Mouse (Mus musculus): ENCODE measurements around the gene Mpeg1.

Mpeg1 gene

DNA sequence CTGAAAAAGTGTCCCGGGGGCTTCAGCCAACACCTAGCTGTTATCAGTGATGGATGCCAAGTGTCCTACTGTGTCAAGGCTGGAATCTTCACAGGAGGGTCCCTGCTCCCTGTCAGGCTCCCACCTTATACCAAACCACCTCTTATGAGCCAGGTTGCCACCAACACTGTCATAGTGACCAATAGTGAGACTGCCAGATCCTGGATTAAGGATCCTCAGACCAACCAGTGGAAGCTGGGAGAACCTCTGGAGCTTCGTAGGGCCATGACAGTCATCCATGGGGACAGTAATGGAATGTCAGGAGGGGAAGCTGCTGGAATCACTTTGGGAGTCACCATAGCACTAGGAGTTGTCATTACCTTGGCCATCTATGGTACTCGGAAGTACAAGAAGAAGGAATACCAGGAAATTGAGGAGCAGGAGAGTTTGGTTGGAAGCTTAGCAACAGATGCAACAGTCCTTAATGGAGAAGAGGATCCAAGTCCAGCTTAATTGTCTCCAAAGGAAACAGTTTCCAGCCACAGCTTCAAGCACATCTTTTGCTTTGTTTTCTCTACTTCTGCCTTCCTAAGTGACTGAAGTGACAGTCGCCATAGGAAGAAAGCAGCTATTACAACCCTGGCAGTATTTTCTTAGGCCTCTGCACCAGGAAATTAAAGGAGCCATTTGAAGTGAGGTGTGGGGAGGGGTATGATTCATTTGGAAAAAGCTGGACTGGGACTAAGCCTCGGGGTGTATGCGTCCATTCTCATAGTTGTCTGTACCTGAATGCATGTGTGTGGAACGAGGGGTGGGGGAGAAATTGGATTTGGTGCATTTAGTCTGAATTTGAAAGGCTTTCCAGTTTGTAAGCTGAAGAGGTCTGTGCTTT, 2.5 kb downstream of the Mpeg1 start:
- in situ Hi-C loops (cut with MboI; ENCODE audit: unreplicated experiment in 2 of 2): loop anchor here in 1 of 2 experiments (25.0 kb wide), 1 partner anchor 1776 kb away; the partner anchor contains the start of genes Pga5 and Vps37c

DNA sequence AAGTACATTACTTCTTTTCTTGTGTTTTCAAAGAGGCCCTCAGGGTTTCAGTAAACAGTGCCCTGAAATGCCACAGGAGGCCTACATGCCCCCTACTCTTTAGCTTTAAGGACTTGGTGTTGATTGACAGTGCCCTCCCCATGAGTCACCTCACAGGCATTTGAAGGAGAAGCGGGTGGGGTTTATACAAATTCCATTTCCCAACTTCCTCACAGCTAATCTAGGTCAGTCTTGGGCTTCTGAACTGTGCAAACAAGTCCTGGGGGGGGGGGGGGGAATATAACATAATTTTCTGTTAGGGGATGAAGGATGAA, 3.1 kb downstream of the Mpeg1 start:
- in situ Hi-C loops (cut with MboI; ENCODE audit: unreplicated experiment in 2 of 2): loop anchor here in 1 of 2 experiments (25.0 kb wide), 1 partner anchor 1776 kb away; the partner anchor contains the start of genes Pga5 and Vps37c

DNA sequence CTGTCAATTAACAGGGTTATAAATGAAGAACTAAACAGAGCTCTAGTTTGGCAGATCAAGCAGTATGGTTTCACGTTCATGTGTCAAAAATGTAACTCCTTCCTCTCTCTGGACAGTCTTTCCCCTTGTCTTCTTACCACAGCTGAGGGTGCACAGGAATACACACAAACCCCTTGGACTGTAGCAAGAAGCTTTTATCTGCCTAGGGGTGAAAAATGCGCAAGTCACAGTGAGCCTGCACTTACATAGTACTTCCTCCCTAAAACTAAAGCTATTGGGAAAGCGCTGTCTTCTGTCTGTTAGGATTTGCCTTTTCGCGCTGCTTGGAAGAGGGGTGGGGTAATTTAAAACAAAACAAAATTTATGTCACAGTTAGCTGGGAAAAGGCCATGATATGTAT, 3.5 kb downstream of the Mpeg1 start:
- in situ Hi-C loops (cut with MboI; ENCODE audit: unreplicated experiment in 2 of 2): loop anchor here in 1 of 2 experiments (25.0 kb wide), 1 partner anchor 1777 kb away; the partner anchor contains the start of genes Pga5 and Vps37c

DNA sequence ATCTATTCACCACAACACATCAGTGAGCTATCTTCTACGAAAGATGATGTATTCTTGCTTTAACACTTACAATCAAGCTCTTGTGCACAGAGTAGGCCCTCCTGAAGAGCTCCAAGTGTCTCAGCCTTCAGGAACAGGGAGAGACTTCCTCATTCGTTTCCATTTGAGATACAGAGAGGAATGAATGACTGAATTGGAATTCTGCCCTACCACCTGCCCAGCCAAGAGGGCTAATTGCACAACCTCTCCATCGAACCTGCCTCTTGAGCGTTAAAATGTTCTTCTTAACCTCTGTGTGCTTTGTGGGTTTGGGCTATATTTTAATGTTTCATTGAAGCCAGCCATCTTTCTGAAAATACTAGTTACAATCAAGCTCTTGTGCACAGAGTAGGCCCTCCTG, 4.1 kb downstream of the Mpeg1 start:
- in situ Hi-C loops (cut with MboI; ENCODE audit: unreplicated experiment in 2 of 2): loop anchor here (5.0 to 25.0 kb wide), 3 partner anchors 32 to 1777 kb away; partner anchors contain the start of genes Dtx4 (in 2 of the 2), Pga5 (in 1 of the 2) and Vps37c (in 1 of the 2)

DNA sequence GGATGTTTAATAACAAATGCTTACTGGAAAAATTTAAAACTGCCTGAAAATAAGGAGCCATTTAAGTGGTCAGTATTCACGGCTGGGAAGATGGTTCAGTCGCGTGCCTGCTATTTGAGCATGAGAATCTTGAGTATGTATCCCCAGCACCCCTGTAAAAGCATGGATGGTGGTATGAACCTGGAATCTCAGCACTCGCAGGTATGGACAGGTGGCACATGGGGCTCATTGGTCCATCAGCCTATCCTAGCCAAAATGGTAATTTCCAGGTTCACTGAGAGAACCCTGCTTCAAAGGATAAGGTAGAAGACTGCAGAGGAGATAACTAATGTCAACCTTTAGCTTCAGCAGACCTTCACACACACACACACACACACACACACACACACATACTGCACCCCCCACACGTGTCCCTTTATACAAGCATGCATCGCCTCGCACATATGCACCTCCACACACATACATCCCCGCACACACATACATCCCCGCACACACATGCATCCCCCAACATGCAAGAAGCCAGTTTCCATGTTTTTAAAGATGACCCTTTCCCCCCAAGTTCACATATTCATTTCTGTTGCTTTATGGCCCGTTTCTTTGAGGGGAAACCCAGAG, 5.1 kb downstream of the Mpeg1 start:
- in situ Hi-C loops (cut with MboI; ENCODE audit: unreplicated experiment in 2 of 2): loop anchor here (5.0 to 25.0 kb wide), 3 partner anchors 33 to 1778 kb away; partner anchors contain the start of genes Dtx4 (in 2 of the 2), Pga5 (in 1 of the 2) and Vps37c (in 1 of the 2)

DNA sequence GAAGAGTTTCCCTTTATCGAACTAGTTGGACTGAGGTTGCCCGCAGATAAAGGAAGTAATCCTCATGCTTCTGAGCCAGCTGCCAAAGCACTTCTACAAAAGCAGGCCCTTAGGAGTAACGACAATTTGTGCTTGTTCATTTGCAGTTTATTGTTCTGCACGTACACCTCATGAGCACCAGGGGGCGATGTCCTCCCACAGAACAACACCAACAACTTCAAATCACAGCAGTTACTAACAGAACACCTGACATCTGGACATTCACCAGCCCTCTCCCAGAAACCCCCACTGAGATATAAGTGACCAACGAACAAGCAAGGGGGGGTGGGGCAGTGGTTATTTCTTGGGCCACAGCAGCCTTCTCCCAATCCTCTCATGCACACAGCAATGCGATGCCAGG, 5.6 kb downstream of the Mpeg1 start:
- in situ Hi-C loops (cut with MboI; ENCODE audit: unreplicated experiment in 2 of 2): loop anchor here (5.0 to 25.0 kb wide), 3 partner anchors 34 to 1779 kb away; partner anchors contain the start of genes Dtx4 (in 2 of the 2), Pga5 (in 1 of the 2) and Vps37c (in 1 of the 2)

DNA sequence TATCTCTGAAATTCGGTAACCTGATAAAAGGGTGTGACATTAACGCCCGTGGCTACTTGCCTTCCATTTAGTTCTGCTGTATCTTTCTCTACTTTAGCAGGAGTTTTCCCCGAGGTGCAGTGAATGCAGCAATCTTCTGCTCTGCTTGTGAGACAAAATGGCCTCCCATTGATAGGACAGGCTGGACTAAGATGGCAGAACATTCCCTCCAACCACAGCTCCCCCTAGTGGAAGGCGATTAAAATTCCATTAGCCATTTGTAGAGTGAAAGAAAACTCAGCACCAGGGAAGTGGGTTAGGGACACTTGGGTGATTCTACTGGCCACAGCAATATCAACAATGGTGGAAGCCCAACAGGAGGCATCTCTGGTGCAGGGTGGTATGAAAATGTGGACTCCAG, 6.9 kb downstream of the Mpeg1 start:
- in situ Hi-C loops (cut with MboI; ENCODE audit: unreplicated experiment in 2 of 2): loop anchor here (5.0 to 25.0 kb wide), 3 partner anchors 35 to 1780 kb away; partner anchors contain the start of genes Dtx4 (in 2 of the 2), Pga5 (in 1 of the 2) and Vps37c (in 1 of the 2)

DNA sequence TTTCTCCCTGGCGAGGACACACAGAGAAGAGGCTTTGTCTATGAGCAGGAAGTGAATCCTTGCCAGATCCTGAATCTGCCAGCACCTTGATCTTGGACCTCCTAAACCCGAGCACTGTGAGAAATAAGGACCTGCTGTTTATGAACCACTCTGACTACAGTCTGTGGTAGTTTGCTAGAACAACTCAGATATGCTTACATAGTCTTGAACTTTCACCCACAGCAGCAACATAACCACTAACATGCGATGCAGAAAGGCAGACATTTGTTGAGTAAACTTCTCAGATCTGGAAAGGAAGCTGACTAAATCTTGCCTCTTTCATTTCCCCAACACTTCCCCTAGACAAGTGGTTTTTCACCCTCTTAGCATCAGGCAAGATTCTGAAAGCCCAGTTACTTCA, 11.3 kb downstream of the Mpeg1 start:
- in situ Hi-C loops (cut with MboI; ENCODE audit: unreplicated experiment in 2 of 2): loop anchor here (5.0 to 25.0 kb wide), 6 partner anchors 100 to 1785 kb away; partner anchors contain the start of genes Mrpl16 (in 1 of the 2), Patl1 (in 1 of the 2), Pga5 (in 1 of the 2) and Vps37c (in 1 of the 2)

DNA sequence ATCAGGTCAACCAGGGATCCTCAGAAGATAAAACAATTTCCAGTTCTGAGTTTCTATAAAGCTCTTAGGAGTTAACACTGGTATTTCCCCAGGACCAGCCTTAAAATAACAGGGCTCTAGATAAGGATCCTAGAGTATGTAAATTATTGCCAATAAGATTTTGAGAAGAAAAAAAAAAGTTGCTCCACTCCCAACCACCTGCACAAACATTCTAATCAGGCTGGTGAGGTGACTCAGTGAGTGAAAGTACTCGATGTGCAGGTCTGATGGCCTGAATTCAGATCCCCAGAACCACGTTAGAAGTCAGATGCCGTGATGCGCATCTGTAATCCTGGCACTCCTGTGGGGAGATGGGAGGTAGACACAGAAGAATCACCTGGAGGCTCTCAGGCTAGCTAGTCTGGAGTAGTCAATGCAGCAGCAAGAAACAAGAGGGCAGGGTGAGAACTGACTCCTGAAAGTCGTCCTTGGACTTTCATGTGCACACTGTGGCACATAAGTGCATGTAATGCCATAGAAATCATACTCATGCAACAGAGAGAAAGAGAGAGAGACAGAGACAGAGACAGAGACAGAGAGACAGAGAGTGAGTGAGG, 11.9 kb downstream of the Mpeg1 start:
- in situ Hi-C loops (cut with MboI; ENCODE audit: unreplicated experiment in 2 of 2): loop anchor here (5.0 to 25.0 kb wide), 6 partner anchors 100 to 1785 kb away; partner anchors contain the start of genes Mrpl16 (in 1 of the 2), Patl1 (in 1 of the 2), Pga5 (in 1 of the 2) and Vps37c (in 1 of the 2)

DNA sequence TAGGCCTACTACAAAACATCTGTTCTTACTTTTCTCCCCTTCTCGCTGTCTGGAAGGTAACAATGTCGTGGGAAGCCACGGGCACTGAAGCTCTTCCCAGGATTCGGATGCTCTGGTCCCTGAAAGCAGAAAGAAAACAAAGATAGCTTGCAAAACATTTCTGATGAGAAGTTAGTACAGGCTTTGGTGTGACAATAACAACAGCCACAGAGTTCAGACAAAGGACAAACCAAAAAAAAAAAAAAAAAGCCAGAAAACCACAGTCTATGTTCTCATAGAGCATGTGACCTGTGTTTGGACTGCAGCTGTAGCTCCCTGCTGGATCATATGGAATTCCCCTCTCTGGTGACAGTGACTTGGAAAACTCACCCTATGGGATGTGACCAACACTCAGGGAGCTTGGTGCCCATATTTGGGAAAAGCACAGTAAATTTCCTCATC, 12.6 kb downstream of the Mpeg1 start:
- in situ Hi-C loops (cut with MboI; ENCODE audit: unreplicated experiment in 2 of 2): loop anchor here (5.0 to 25.0 kb wide), 6 partner anchors 99 to 1786 kb away; partner anchors contain the start of genes Mrpl16 (in 1 of the 2), Patl1 (in 1 of the 2), Pga5 (in 1 of the 2) and Vps37c (in 1 of the 2)

DNA sequence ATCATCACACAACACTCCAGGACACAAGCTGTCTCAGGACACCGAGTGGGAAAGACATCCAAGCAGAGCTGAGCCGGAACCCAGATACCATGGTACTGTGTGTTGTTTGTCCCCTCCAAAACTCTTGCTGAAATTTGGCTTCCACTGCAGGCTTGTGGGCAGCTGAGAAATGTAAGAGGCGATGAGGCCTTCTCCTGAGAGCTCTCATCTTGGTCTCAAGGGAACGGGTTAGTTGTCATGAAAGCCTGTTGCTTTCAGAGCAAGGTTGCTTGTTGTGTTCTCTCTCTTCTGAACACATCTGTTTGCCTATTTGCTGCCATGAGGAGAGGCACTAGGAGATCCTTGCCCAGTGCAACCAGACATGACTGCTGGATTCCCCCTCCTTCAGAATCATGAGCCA, 13.4 kb downstream of the Mpeg1 start:
- in situ Hi-C loops (cut with MboI; ENCODE audit: unreplicated experiment in 2 of 2): loop anchor here (5.0 to 25.0 kb wide), 6 partner anchors 98 to 1787 kb away; partner anchors contain the start of genes Mrpl16 (in 1 of the 2), Patl1 (in 1 of the 2), Pga5 (in 1 of the 2) and Vps37c (in 1 of the 2)

DNA sequence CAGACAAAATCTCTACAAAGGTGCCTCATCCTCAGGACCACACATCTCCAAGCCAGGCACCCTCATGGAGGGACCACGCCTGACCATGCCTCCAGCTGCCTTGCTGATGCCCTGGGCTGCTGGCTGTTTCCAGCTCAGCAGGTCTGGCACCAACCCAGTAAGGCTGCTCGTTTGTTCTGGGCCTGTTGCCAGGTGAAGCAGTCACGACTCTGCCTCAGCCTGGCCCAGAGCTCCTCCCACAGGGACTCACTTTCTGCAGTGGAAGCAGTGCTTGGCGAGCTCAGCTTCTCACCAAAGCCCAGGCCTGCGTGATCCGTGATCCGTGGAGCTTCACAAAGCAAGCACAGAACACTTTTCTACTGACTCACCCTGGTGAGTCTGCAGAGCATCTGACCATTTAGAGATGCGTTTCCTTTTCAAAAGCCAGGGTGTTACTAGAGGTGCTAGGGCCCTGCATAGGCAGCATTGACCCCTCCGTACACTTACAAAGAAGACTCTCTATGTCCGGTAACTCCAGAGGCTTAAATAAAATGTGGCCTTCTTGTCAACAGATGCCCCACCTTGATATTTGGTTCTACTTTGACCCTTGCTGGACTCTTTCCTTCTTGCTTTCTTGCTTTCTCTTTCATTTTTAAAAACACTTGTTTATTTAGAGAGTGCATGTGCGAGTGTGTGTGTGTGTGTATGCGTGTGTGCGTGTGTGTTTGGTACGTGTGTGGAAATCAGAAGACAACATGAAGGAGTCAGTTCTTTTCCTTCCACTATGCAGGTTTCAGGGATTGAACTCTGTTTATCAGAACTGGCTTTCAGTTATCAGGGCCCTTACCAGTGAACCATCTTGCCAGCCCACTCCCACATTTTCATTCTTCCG, 15.0 kb downstream of the Mpeg1 start:
- in situ Hi-C loops (cut with MboI; ENCODE audit: unreplicated experiment in 2 of 2): loop anchor here (5.0 to 25.0 kb wide), 5 partner anchors 92 to 701 kb away; partner anchors contain the start of genes Mrpl16 (in 1 of the 2) and Patl1 (in 1 of the 2)

DNA sequence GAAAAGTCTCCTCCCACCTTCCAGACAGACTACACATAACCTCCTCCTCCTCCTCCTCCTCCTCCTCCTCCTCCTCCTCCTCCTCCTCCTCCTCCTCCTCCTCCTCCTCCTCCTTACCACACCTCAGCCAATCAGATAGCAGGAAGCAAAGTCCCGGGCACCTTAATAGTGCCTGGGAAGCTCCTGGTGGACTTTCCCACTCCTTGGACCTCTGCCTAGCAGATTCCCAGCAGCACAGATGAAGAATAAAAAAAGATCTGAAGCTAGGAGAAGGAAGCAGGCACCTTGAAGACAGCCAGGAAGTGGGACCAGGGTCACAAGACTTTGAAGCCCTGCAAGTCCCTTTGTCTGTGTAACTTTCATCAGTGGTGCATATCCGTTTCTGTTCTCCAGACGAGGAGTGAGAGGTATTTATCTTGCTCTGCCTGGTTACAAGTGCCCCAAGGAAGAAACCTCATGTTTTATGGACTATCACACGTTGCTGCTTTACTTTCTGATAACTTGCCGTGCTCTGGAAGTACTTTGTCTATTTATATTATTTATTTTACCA, 16.2 kb downstream of the Mpeg1 start:
- in situ Hi-C loops (cut with MboI; ENCODE audit: unreplicated experiment in 2 of 2): loop anchor here (5.0 to 25.0 kb wide), 5 partner anchors 91 to 702 kb away; partner anchors contain the start of genes Mrpl16 (in 1 of the 2) and Patl1 (in 1 of the 2)

DNA sequence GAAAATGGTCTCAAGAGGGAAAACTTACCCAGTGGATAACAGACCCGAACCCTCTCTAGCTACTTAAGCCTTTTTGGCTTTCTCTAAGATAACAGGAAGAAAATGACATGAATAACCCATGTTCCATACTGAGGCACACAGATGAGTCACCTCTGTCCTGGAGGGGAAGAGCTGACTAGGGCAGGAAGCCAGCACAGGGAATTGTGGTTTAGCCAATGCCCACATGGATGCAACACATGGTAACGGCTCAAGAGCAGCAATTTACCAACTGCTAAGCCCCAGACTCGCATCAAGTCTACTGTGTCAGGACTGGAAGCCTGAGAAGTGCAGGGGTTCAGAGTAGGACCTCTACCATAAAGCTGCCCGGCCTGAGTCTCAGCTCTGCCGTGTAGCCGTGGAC, 17.8 kb downstream of the Mpeg1 start:
- in situ Hi-C loops (cut with MboI; ENCODE audit: unreplicated experiment in 2 of 2): loop anchor here (5.0 to 25.0 kb wide), 5 partner anchors 89 to 704 kb away; partner anchors contain the start of genes Mrpl16 (in 1 of the 2) and Patl1 (in 1 of the 2)

DNA sequence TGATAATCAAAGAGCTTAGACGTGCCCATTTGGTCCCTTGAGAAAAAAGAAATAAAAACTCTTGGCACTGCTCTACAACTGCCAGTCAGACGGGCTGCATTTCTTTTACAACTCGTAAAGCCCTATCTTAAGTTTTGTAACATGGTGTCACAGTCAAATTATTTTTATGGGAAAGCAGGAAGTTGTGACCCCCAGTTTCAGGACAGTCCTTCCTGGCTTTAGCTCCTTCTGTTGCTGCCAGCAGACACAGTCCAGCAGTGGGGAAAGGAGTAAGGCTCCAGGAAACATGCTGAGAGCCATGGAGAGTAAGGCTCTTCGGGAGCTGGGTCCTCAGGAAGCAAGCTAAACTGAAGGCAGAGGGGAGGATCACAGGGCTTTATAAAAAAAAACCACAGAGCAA, 23.2 kb downstream of the Mpeg1 start:
- in situ Hi-C loops (cut with MboI; ENCODE audit: unreplicated experiment in 2 of 2): loop anchor here in 1 of 2 experiments (25.0 kb wide), 1 partner anchor 471 kb away; no protein-coding TSS in a partner anchor

DNA sequence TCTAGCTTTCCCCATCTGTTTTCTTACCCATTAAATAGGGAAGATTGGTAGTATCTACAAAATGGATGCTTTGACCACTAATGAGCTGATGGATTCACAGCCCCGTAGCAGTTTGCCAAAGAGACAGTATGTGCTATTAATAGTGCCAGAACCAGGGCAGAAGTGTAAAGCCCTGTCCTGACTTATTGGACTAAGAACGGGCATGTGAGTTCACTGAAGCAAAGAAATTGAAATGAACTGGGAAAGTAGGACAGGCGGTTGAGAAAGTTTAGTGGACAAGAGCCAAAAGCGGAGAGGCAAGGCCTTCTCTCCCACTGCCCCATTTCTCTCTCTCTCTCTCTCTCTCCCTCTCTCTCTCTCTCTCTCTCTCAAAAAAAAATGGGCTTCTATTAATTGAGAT, 23.6 kb downstream of the Mpeg1 start:
- in situ Hi-C loops (cut with MboI; ENCODE audit: unreplicated experiment in 2 of 2): loop anchor here in 1 of 2 experiments (25.0 kb wide), 1 partner anchor 472 kb away; no protein-coding TSS in a partner anchor

DNA sequence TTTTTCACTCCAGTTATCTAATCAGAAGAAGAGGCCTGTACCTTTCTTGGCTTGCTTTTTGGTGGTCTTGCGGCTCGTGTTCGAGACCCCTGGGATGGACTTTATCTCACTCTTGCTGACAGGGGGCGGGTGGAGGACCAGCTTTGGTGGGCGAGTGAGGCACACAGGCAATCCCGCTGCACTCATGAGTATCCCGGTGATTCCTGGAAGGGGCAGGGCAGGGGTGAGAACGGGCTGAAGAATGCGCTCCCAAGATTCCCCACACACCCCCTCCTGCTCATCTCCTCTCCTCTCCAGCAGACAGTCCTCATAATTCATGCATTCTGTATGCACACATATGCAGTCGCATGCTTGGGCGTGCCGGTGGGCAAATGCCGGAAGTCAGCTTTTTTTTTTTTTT, 24.6 kb downstream of the Mpeg1 start:
- in situ Hi-C loops (cut with MboI; ENCODE audit: unreplicated experiment in 2 of 2): loop anchor here in 1 of 2 experiments (25.0 kb wide), 1 partner anchor 473 kb away; no protein-coding TSS in a partner anchor

DNA sequence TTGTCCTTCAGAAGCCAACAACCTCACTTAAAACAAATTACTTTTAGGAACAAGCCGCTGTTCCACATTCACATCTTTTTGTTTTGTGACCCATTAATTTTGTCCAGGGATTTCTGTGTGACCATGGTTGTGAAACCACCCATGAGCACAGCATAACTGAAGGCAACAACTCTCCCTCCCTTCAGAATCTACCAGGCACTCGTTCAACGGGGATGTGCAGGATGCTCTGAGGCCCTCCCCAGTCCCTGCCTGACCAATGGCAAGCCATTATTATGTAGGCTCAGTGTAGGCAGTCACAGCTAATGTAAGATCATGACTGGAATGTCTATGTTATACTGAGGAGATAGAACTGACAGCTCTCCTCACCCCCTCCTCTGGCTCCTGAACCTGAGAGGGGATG, 25.1 kb downstream of the Mpeg1 start:
- in situ Hi-C loops (cut with MboI; ENCODE audit: unreplicated experiment in 2 of 2): loop anchor here in 1 of 2 experiments (25.0 kb wide), 1 partner anchor 473 kb away; no protein-coding TSS in a partner anchor
